Mouse (Mus musculus) ES-E14 (cell line): ENCODE results near the gene Ush1g.

Source experiments
- HCFC1 ChIP-seq: IDR thresholded peaks from 2 replicates; pipeline ENCODE4 v1.6.1; 2012; ENCODE audit warnings: low read length, inconsistent platforms, borderline replicate concordance; ENCODE audit not compliant: insufficient read depth
- ZC3H11A ChIP-seq: IDR thresholded peaks from 2 replicates; pipeline ENCODE4 v1.6.1; 2012; ENCODE audit warnings: low read depth, mild to moderate bottlenecking, inconsistent platforms, low read length, borderline replicate concordance

- TF ChIP-seq ZC3H11A, result no peak
- no peak for TF ChIP-seq HCFC1
These were observed 25.2 kb downstream of the Ush1g start for GRCm38 (mm10) chr11:115296471-115297210.
